Mouse (Mus musculus) hindbrain, embryonic 15.5 days (tissue): ENCODE measurements around the gene Trit1. TPM values are rescaled to one million over a fixed set of nuclear protein-coding genes. Genes with fewer than 3 reads are reported as not detected.

Experiments
- ATAC-seq: fragments of 200-750 bp; cut with Nextera tagmentation; 2 replicates; pipeline ENCODE4 v1.8.0; 2017; ENCODE audit warnings: low read depth, moderate number of reproducible peaks, moderate TSS enrichment; ENCODE audit not compliant: low FRiP score
- H3K27ac ChIP-seq: fragments of 300-500 bp; sonication (generic); replicated peaks from 2 replicates; pipeline ENCODE4 v1.5.1; 2015; ENCODE audit warnings: mild to moderate bottlenecking, inconsistent platforms
- H3K27me3 ChIP-seq: fragments of 300-500 bp; sonication (generic); 2 replicates; pipeline ENCODE4 v1.6.1; 2015; ENCODE audit warnings: control low read depth, inconsistent platforms
- H3K36me3 ChIP-seq: fragments of 300-500 bp; sonication (generic); 2 replicates; pipeline ENCODE4 v1.6.1; 2015; ENCODE audit warnings: control low read depth, inconsistent platforms
- H3K4me1 ChIP-seq: fragments of 300-500 bp; sonication (generic); replicated peaks from 2 replicates; pipeline ENCODE4 v1.6.1; 2015; ENCODE audit warnings: control low read depth, inconsistent platforms
- H3K4me2 ChIP-seq: fragments of 300-500 bp; sonication (generic); 2 replicates; pipeline ENCODE4 v1.6.1; 2015; ENCODE audit warnings: moderate library complexity, mild to moderate bottlenecking, inconsistent platforms
- H3K4me3 ChIP-seq: fragments of 300-500 bp; sonication (generic); 2 replicates; pipeline ENCODE4 v1.5.1; 2015; ENCODE audit warnings: mild to moderate bottlenecking, inconsistent platforms
- H3K9ac ChIP-seq: fragments of 300-500 bp; sonication (generic); 2 replicates; pipeline ENCODE4 v1.6.1; 2015; ENCODE audit warnings: inconsistent platforms
- H3K9me3 ChIP-seq: fragments of 300-500 bp; sonication (generic); 2 replicates; pipeline ENCODE4 v1.6.1; 2016; ENCODE audit warnings: control low read depth, inconsistent platforms
- WGBS: fragments of 180-500 bp; shearing (Covaris S2); methylation state at CpG from one replicate; pipeline ENCODE4 v1.1.7; 2015; 5-methylcytosine and 5-hydroxymethylcytosine counted together
- polyA plus RNA-seq: library from polyadenylated mRNA; unstranded; fragments of >200 nt; fragmentation: Nextera tagmentation; extraction: Ambion mirVana; gene quantifications from 2 replicates; pipeline ENCODE4 v1.2.1, GENCODE M21; 2015

Trit1 gene
- 21.6 and 21.7 TPM in 2 replicates for polyA plus RNA-seq

- peak within 1 kb of the TSS; percentile 85 for H3K4me2 ChIP-seq
- peak within 1 kb of the TSS; percentile 96 for H3K27ac ChIP-seq
- peak within 1 kb of the TSS; percentile 88 for H3K9ac ChIP-seq
- H3K9me3 ChIP-seq: no peaks in the 10 kb centered on the region
- H3K4me1 ChIP-seq: peaks cover 65% of the 10 kb centered on the region
- no peaks in the 10 kb centered on the region for H3K36me3 ChIP-seq
- WGBS: under 1% methylated on average over 34 of the region's 34 CpGs
- H3K4me3 ChIP-seq: peak within 1 kb of the TSS; percentile 69
- H3K27me3 ChIP-seq: no peaks in the 10 kb centered on the region
- peak; percentile 88 for ATAC-seq
Measured at GRCm38 (mm10) chr4:123016451-123016957, at the start of gene Trit1. Gene Trit1, plus strand, starts transcription at chr4:123016597.

GRCm38 (mm10) chr4:122968106-122968505, 48.3 kb upstream of the Trit1 start:
- H3K27me3 ChIP-seq: no peaks in the 10 kb centered on the region
- no peak for ATAC-seq
- no peak overlapping the region for H3K4me3 ChIP-seq
- WGBS: 79% methylated on average over 4 of the region's 4 CpGs
- no peaks in the 10 kb centered on the region for H3K36me3 ChIP-seq
- H3K27ac ChIP-seq: no peak overlapping the region
- no peaks in the 10 kb centered on the region for H3K4me1 ChIP-seq
- no peaks in the 10 kb centered on the region for H3K9me3 ChIP-seq
- no peak overlapping the region for H3K4me2 ChIP-seq
- no peak overlapping the region for H3K9ac ChIP-seq

GRCm38 (mm10) chr4:122971191-122971590, 45.2 kb upstream of the Trit1 start:
- H3K9me3 ChIP-seq: no peaks in the 10 kb centered on the region
- H3K27me3 ChIP-seq: no peaks in the 10 kb centered on the region
- H3K9ac ChIP-seq: no peak overlapping the region

GRCm38 (mm10) chr4:122971646-122972045, 44.8 kb upstream of the Trit1 start:
- WGBS: 95% methylated on average over 4 of the region's 4 CpGs
- Histone ChIP-seq H3K36me3 (no peaks in the 10 kb centered on the region), H3K9me3 (no peaks in the 10 kb centered on the region), H3K27ac (no peak overlapping the region), H3K4me2 (no peak overlapping the region), H3K27me3 (no peaks in the 10 kb centered on the region), H3K9ac (no peak overlapping the region), H3K4me1 (no peaks in the 10 kb centered on the region), H3K4me3 (no peak overlapping the region)
- ATAC-seq: no peak

More at GRCm38 (mm10) chr4:122971191-122971590, 45.2 kb upstream of the Trit1 start:
- Histone ChIP-seq H3K4me2 (no peak overlapping the region), H3K36me3 (no peaks in the 10 kb centered on the region), H3K4me3 (no peak overlapping the region), H3K4me1 (no peaks in the 10 kb centered on the region), H3K27ac (no peak overlapping the region)
- ATAC-seq: no peak
- 85% methylated on average over 4 of the region's 4 CpGs for WGBS

GRCm38 (mm10) chr4:122972056-122972455, 44.3 kb upstream of the Trit1 start:
- Histone ChIP-seq H3K9ac (no peak overlapping the region), H3K4me1 (no peaks in the 10 kb centered on the region), H3K9me3 (no peaks in the 10 kb centered on the region), H3K36me3 (no peaks in the 10 kb centered on the region), H3K27ac (no peak overlapping the region), H3K27me3 (no peaks in the 10 kb centered on the region), H3K4me3 (no peak overlapping the region), H3K4me2 (no peak overlapping the region)
- ATAC-seq: no peak
- WGBS: 72% methylated on average over 8 of the region's 8 CpGs

GRCm38 (mm10) chr4:122974976-122975520, 41.3 kb upstream of the Trit1 start:
- Histone ChIP-seq H3K27me3 (no peaks in the 10 kb centered on the region), H3K4me3 (no peak overlapping the region), H3K27ac (no peak overlapping the region), H3K9me3 (no peaks in the 10 kb centered on the region), H3K36me3 (no peaks in the 10 kb centered on the region), H3K4me2 (no peak overlapping the region), H3K9ac (no peak overlapping the region), H3K4me1 (no peaks in the 10 kb centered on the region)
- no peak for ATAC-seq
- 90% methylated on average over 5 of the region's 5 CpGs for WGBS

- Histone ChIP-seq H3K4me3 (no peak overlapping the region), H3K9me3 (no peaks in the 10 kb centered on the region), H3K9ac (no peak overlapping the region), H3K4me1 (no peaks in the 10 kb centered on the region), H3K27ac (no peak overlapping the region), H3K4me2 (no peak overlapping the region), H3K36me3 (no peaks in the 10 kb centered on the region), H3K27me3 (0 out of 2 replicates have a peak, but pooled peaks cover 2% of the 10 kb centered on the region)
- no peak for ATAC-seq
- 81% methylated on average over 4 of the region's 4 CpGs for WGBS
Measured at GRCm38 (mm10) chr4:122976885-122977284, 39.5 kb upstream of the Trit1 start.

- H3K4me3 ChIP-seq: no peak overlapping the region
- 86% methylated on average over 2 of the region's 2 CpGs for WGBS
- ATAC-seq: no peak
- no peak overlapping the region for H3K9ac ChIP-seq
- H3K27me3 ChIP-seq: peaks cover 10% of the 10 kb centered on the region
- H3K9me3 ChIP-seq: no peaks in the 10 kb centered on the region
- H3K36me3 ChIP-seq: no peaks in the 10 kb centered on the region
- H3K4me1 ChIP-seq: peaks cover 9% of the 10 kb centered on the region
- H3K4me2 ChIP-seq: no peak overlapping the region
- H3K27ac ChIP-seq: no peak overlapping the region
Measured at GRCm38 (mm10) chr4:122978850-122979249, 37.5 kb upstream of the Trit1 start.

- peaks cover 10% of the 10 kb centered on the region for H3K4me1 ChIP-seq
- no peak for ATAC-seq
- 82% methylated on average over 3 of the region's 3 CpGs for WGBS
Measured at GRCm38 (mm10) chr4:122979826-122980225, 36.6 kb upstream of the Trit1 start.

GRCm38 (mm10) chr4:122980684-122981083, 35.7 kb upstream of the Trit1 start:
- Histone ChIP-seq H3K27me3 (peaks cover 11% of the 10 kb centered on the region), H3K9ac (no peak overlapping the region), H3K4me3 (no peak overlapping the region), H3K27ac (no peak overlapping the region), H3K4me1 (peaks cover 12% of the 10 kb centered on the region), H3K9me3 (no peaks in the 10 kb centered on the region), H3K4me2 (no peak overlapping the region), H3K36me3 (no peaks in the 10 kb centered on the region)
- no peak for ATAC-seq
- 82% methylated on average over 2 of the region's 2 CpGs for WGBS

More at GRCm38 (mm10) chr4:122979826-122980225, 36.6 kb upstream of the Trit1 start:
- Histone ChIP-seq H3K9ac (no peak overlapping the region), H3K27me3 (peaks cover 11% of the 10 kb centered on the region), H3K36me3 (no peaks in the 10 kb centered on the region), H3K4me3 (no peak overlapping the region), H3K27ac (no peak overlapping the region), H3K4me2 (no peak overlapping the region), H3K9me3 (no peaks in the 10 kb centered on the region)

- H3K4me3 ChIP-seq: no peak overlapping the region
- H3K27ac ChIP-seq: no peak overlapping the region
- H3K9ac ChIP-seq: no peak overlapping the region
- WGBS: 89% methylated on average over 7 of the region's 7 CpGs
- peaks cover 11% of the 10 kb centered on the region for H3K27me3 ChIP-seq
- no peaks in the 10 kb centered on the region for H3K36me3 ChIP-seq
- H3K4me1 ChIP-seq: peaks cover 12% of the 10 kb centered on the region
- no peak overlapping the region for H3K4me2 ChIP-seq
- H3K9me3 ChIP-seq: no peaks in the 10 kb centered on the region
- ATAC-seq: no peak
Measured at GRCm38 (mm10) chr4:122981238-122981637, 35.2 kb upstream of the Trit1 start.

GRCm38 (mm10) chr4:122981930-122982329, 34.5 kb upstream of the Trit1 start:
- Histone ChIP-seq H3K4me2 (no peak overlapping the region), H3K9ac (no peak overlapping the region)
- no peak for ATAC-seq

GRCm38 (mm10) chr4:122982537-122982936, 33.9 kb upstream of the Trit1 start:
- WGBS: 79% methylated on average over 3 of the region's 3 CpGs
- peak overlapping the region; percentile 50; the same call in 1 of the 2 replicates for H3K4me2 ChIP-seq
- H3K27ac ChIP-seq: no peak overlapping the region
- H3K4me3 ChIP-seq: no peak overlapping the region
- peaks cover 12% of the 10 kb centered on the region for H3K4me1 ChIP-seq
- H3K36me3 ChIP-seq: no peaks in the 10 kb centered on the region
- no peak overlapping the region for H3K9ac ChIP-seq
- peaks cover 11% of the 10 kb centered on the region for H3K27me3 ChIP-seq
- no peaks in the 10 kb centered on the region for H3K9me3 ChIP-seq
- no peak for ATAC-seq

More at GRCm38 (mm10) chr4:122981930-122982329, 34.5 kb upstream of the Trit1 start:
- Histone ChIP-seq H3K4me3 (no peak overlapping the region), H3K4me1 (peaks cover 12% of the 10 kb centered on the region), H3K36me3 (no peaks in the 10 kb centered on the region), H3K27me3 (peaks cover 11% of the 10 kb centered on the region), H3K9me3 (no peaks in the 10 kb centered on the region), H3K27ac (no peak overlapping the region)
- WGBS: 43% methylated on average over 3 of the region's 3 CpGs
